Mouse (Mus musculus) limb, embryonic 12.5 days (tissue): ENCODE results near the gene Atp6v0d1. TPM values are rescaled to one million over a fixed set of nuclear protein-coding genes. Genes with fewer than 3 reads are reported as not detected.

Experiments used
- ATAC-seq: fragments of 200-750 bp; cut with Nextera tagmentation; 2 replicates; pipeline ENCODE4 v1.8.0; 2017; ENCODE audit warnings: low read depth, moderate TSS enrichment; ENCODE audit not compliant: insufficient number of reproducible peaks, insufficient read depth, low FRiP score, low TSS enrichment
- H3K27ac ChIP-seq: fragments of 300-500 bp; sonication (generic); 2 replicates; pipeline ENCODE4 v1.5.1; 2016; ENCODE audit warnings: mild to moderate bottlenecking, moderate library complexity
- H3K27me3 ChIP-seq: fragments of 300-500 bp; sonication (generic); 2 replicates; pipeline ENCODE4 v1.6.1; 2016; ENCODE audit warnings: mild to moderate bottlenecking, moderate library complexity
- H3K36me3 ChIP-seq: fragments of 300-500 bp; sonication (generic); 2 replicates; pipeline ENCODE4 v1.6.1; 2016; ENCODE audit warnings: mild to moderate bottlenecking, moderate library complexity
- H3K4me1 ChIP-seq: fragments of 300-500 bp; sonication (generic); replicated peaks from 2 replicates; pipeline ENCODE4 v1.6.1; 2016
- H3K4me2 ChIP-seq: fragments of 300-500 bp; sonication (generic); 2 replicates; pipeline ENCODE4 v1.6.1; 2016; ENCODE audit warnings: mild to moderate bottlenecking, moderate library complexity
- H3K4me3 ChIP-seq: fragments of 300-500 bp; sonication (generic); replicated peaks from 2 replicates; pipeline ENCODE4 v1.5.1; 2016; ENCODE audit warnings: mild to moderate bottlenecking
- H3K9ac ChIP-seq: fragments of 300-500 bp; sonication (generic); replicated peaks from 2 replicates; pipeline ENCODE4 v1.6.1; 2016; ENCODE audit warnings: mild to moderate bottlenecking, moderate library complexity
- H3K9me3 ChIP-seq: fragments of 300-500 bp; sonication (generic); 2 replicates; pipeline ENCODE4 v1.6.1; 2016; ENCODE audit warnings: mild to moderate bottlenecking, moderate library complexity
- WGBS: fragments of 180-500 bp; shearing (Covaris S2); methylation state at CpG from one replicate; pipeline ENCODE4 v1.1.7; 2016; 5-methylcytosine and 5-hydroxymethylcytosine counted together
- polyA plus RNA-seq: library from polyadenylated mRNA; unstranded; fragments of >200 nt; fragmentation: Nextera tagmentation; extraction: Ambion mirVana; gene quantifications from 2 replicates; pipeline ENCODE4 v1.2.1, GENCODE M21; 2016

Atp6v0d1 gene
- polyA plus RNA-seq, 1 experiment from 2014 or later, result 61.5 TPM

DNA sequence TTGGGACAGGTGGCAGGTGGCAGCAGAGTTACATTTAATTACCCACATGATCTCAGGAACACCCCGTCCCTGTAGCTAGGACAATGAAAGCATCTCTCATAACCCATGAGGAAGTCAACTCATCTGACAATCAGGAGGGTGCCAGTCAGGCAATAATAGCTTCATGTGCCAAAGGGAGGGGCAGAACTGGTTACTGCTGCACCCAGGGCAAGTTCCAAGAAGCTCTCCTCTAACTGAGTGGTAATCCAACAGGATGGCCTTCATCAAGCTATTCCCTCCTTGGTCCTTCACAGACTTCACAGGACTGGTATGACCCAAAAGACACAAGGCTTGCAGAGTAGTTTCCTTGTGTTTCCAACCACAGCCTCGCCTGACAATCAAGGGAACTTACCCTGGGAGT is 15.8 kb downstream of the Atp6v0d1 start:
- 67% methylated on average over 2 of the region's 2 CpGs for WGBS
- Histone ChIP-seq H3K27me3 (no peaks in the 10 kb centered on the region), H3K4me2 (no peak overlapping the region), H3K27ac (no peak overlapping the region), H3K9ac (no peak overlapping the region), H3K4me1 (peaks cover 8% of the 10 kb centered on the region), H3K36me3 (no peaks in the 10 kb centered on the region), H3K4me3 (no peak overlapping the region), H3K9me3 (no peaks in the 10 kb centered on the region)
- ATAC-seq, result no peak

DNA sequence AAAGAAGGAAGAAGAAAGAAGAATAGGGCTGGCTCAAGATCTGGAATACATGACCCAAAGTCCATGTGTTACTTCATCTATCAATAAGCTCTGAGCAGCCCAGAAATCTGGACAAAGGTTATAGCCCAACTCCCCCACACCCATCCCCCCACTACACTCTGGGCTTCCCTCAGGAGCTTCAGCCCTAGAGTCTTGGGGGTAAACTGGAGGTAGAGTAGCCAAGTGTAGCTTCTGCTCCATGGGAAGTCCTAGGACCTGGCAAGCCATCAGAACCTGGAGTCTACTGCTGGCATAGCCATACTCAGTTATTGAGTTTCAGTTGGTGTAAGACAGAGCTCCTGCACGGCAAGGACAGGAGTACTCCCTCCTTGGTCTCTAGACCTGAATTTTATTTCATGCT is 16.3 kb downstream of the Atp6v0d1 start:
- Histone ChIP-seq H3K4me3 (no peak overlapping the region), H3K36me3 (no peaks in the 10 kb centered on the region), H3K9ac (no peak overlapping the region), H3K4me1 (peaks cover 13% of the 10 kb centered on the region), H3K27me3 (no peaks in the 10 kb centered on the region), H3K27ac (no peak overlapping the region), H3K4me2 (no peak overlapping the region), H3K9me3 (no peaks in the 10 kb centered on the region)
- WGBS, result 95% methylated on average over 1 of the region's 1 CpGs
- ATAC-seq, result no peak

DNA sequence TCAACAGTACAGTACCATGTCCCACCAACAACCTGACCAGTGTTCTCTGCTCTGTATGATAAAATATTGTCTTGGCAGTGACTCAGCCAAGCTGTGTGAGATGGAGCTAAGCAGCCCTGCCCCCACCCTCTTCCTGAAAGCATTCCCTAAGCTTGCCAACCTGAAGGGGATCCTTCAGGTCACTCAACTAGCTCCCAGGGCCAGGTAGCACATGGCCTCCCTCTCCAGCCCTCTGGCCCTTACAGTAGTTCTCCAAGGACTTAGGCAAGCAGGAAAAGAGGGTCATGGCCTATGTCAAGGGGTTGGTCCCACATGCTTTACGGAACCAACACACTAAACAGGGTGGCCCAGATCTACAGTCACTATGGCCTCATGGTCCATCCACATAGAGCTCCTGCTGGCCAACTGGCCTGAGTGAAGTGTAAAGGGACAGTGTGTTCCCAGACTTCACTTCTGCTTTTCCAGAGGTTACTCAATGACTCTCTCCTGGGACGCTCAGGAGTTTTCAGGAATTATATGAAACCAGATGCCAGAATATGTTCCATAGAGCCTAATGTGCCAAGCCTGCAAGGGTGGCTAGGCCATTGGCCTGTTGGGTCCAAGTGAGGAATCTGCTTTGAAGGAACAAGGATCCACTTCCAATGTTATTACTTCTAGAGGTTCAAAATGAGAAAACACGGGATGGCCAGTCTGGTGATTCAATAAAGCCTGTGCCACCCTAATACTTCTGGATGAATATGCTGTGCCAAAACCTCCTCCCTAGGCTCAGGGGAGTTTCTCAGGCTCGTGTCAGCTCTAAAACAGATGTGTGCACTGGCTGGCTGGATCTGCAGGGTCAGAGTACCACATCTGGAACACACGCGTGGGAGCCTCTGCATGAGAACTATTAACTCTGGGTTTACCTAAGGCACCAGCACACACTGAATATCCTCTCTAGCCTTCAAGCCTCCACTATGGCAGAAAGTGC is 19.2 kb downstream of the Atp6v0d1 start:
- Histone ChIP-seq H3K4me2 (no peak overlapping the region), H3K4me1 (peaks cover 15% of the 10 kb centered on the region), H3K27me3 (no peaks in the 10 kb centered on the region), H3K9ac (no peak overlapping the region), H3K4me3 (no peak overlapping the region), H3K36me3 (peaks cover 5% of the 10 kb centered on the region; the same call in 1 of the 2 replicates), H3K27ac (no peak overlapping the region; the same call in 1 of the 2 replicates), H3K9me3 (no peaks in the 10 kb centered on the region)
- no peak for ATAC-seq
- WGBS, result 58% methylated on average over 6 of the region's 6 CpGs

- WGBS, result 82% methylated on average over 3 of the region's 3 CpGs
These were observed 20.6 kb downstream of the Atp6v0d1 start for GRCm38 (mm10) chr8:105545249-105545648.

GRCm38 (mm10) chr8:105544544-105545205 is 21.2 kb downstream of the Atp6v0d1 start:
- H3K9me3 ChIP-seq, result no peaks in the 10 kb centered on the region
- H3K36me3 ChIP-seq, result peaks cover 6% of the 10 kb centered on the region; the same call in 1 of the 2 replicates
- H3K27me3 ChIP-seq, result no peaks in the 10 kb centered on the region
- no peak for ATAC-seq
- no peak overlapping the region for H3K27ac ChIP-seq
- WGBS, result 57% methylated on average over 7 of the region's 7 CpGs
- H3K4me3 ChIP-seq, result no peak overlapping the region
- no peak overlapping the region for H3K9ac ChIP-seq
- H3K4me1 ChIP-seq, result peaks cover 15% of the 10 kb centered on the region
- H3K4me2 ChIP-seq, result no peak overlapping the region

More at GRCm38 (mm10) chr8:105545249-105545648, 20.6 kb downstream of the Atp6v0d1 start:
- Histone ChIP-seq H3K4me2 (no peak overlapping the region), H3K9me3 (no peaks in the 10 kb centered on the region), H3K27ac (no peak overlapping the region), H3K27me3 (no peaks in the 10 kb centered on the region), H3K9ac (no peak overlapping the region), H3K4me3 (no peak overlapping the region), H3K36me3 (peaks cover 6% of the 10 kb centered on the region; the same call in 1 of the 2 replicates), H3K4me1 (peaks cover 15% of the 10 kb centered on the region)
- ATAC-seq, result no peak

- Histone ChIP-seq H3K4me1 (peaks cover 15% of the 10 kb centered on the region), H3K9ac (no peak overlapping the region), H3K4me3 (no peak overlapping the region), H3K4me2 (no peak overlapping the region), H3K27me3 (no peaks in the 10 kb centered on the region), H3K9me3 (no peaks in the 10 kb centered on the region), H3K36me3 (peaks cover 14% of the 10 kb centered on the region; the same call in 1 of the 2 replicates), H3K27ac (no peak overlapping the region)
- no peak for ATAC-seq
- WGBS, result 51% methylated on average over 1 of the region's 1 CpGs
These were observed 22.1 kb downstream of the Atp6v0d1 start for GRCm38 (mm10) chr8:105543703-105544102.

- Histone ChIP-seq H3K36me3 (peaks cover 23% of the 10 kb centered on the region), H3K4me1 (peaks cover 15% of the 10 kb centered on the region), H3K4me2 (no peak overlapping the region), H3K27ac (no peak overlapping the region), H3K9me3 (no peaks in the 10 kb centered on the region), H3K27me3 (no peaks in the 10 kb centered on the region), H3K4me3 (no peak overlapping the region), H3K9ac (no peak overlapping the region)
- 90% methylated on average over 2 of the region's 2 CpGs for WGBS
- ATAC-seq, result no peak
These were observed 23.0 kb downstream of the Atp6v0d1 start for GRCm38 (mm10) chr8:105542808-105543207.

GRCm38 (mm10) chr8:105542032-105542656 is 23.7 kb downstream of the Atp6v0d1 start:
- no peak overlapping the region for H3K4me2 ChIP-seq
- no peak for ATAC-seq
- H3K4me3 ChIP-seq, result no peak overlapping the region
- peaks cover 13% of the 10 kb centered on the region for H3K4me1 ChIP-seq
- WGBS, result 85% methylated on average over 3 of the region's 3 CpGs
- no peak overlapping the region for H3K9ac ChIP-seq
- H3K9me3 ChIP-seq, result no peaks in the 10 kb centered on the region
- H3K27me3 ChIP-seq, result no peaks in the 10 kb centered on the region
- no peak overlapping the region for H3K27ac ChIP-seq
- peaks cover 30% of the 10 kb centered on the region for H3K36me3 ChIP-seq

DNA sequence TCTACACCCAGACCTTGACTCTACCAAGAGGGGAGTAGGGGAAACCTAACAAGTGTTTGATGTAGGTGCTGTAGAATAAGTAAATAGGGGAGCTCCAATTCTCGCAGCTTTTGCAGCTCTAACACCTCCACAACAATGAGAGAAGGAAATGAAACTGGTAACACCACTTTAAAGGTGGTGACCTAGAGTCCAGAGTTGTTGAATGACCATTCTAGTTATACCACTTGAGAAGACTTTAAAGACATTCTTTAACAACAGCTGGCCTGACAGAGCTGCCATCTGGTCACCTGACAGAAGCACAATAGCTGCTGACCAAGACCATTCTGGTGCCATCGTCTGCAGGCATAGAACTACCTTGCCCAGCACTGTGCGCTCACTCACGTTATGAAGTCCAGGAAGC is 26.9 kb downstream of the Atp6v0d1 start:
- 84% methylated on average over 4 of the region's 4 CpGs for WGBS
- H3K27me3 ChIP-seq, result no peaks in the 10 kb centered on the region

DNA sequence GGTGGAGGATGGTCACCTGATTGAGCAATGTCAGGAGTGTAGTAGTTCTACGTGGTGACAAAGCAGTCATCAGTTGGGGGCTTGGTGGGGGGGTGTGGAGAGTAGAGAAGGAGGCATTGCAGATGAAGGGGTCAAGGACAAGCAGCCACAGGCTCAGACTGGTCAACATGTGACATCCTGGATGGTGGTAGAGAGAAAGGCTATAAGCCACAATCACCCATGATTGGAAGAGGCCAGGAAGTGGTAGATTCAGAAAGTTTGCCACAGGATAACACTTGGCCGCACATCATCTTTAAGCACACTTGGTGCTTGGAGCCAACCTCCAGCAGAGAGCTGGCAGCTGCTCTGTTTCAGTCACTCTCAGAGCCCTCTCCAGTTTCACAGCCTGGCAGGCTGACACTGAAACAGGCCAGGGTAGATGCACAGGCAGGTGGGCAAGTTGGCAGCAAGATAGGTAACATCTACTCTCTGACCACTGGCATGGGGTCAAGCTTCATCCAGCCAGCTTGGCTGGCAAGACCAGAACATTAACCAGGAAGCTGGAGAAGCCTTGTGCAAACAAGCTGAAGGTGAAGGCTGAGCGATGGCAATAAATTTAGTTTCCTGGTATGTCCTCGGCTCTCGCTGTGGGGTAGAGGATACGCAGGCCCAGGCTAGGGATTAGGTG is 28.7 kb downstream of the Atp6v0d1 start:
- Histone ChIP-seq H3K36me3 (peaks cover 49% of the 10 kb centered on the region), H3K4me3 (no peak overlapping the region), H3K4me1 (peaks cover 7% of the 10 kb centered on the region), H3K27ac (no peak overlapping the region), H3K9me3 (no peaks in the 10 kb centered on the region), H3K4me2 (no peak overlapping the region), H3K9ac (no peak overlapping the region), H3K27me3 (no peaks in the 10 kb centered on the region)
- 84% methylated on average over 6 of the region's 6 CpGs for WGBS
- no peak for ATAC-seq

More for the DNA sequence above, 26.9 kb downstream of the Atp6v0d1 start:
- Histone ChIP-seq H3K4me3 (no peak overlapping the region), H3K36me3 (peaks cover 50% of the 10 kb centered on the region), H3K4me1 (no peaks in the 10 kb centered on the region), H3K9ac (no peak overlapping the region), H3K27ac (no peak overlapping the region), H3K9me3 (no peaks in the 10 kb centered on the region), H3K4me2 (no peak overlapping the region)
- no peak for ATAC-seq
